Mouse (Mus musculus): ENCODE measurements at regions not wholly inside any gene's neighbourhood (a gene's known extent, or its start where the extent isn't known, plus 50 kb on each side); places are given as distances from the start of the nearest gene placed in this dataset.
A peak's percentile ranks its signal among the peaks of the same experiment; 100 is the strongest.

DNA sequence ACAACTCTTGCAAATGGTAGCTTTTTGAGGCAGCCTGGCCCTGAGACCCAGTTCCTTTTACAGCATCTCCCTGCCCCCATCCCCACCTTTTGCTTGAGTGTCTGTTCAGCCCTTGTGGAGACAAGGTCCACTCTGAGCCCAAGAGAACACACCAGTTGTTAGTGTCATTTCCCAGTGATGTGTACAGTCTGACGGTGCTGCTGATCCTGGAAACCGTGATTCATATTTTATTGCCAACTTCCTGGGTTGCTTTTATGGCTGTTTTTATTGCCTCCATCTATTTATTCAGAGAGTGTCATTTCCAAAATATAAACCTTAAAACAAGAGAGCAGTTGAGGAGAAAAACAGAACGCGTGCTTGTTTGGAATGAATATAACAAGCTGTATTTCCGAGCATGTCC lies 309.6 kb upstream of the Isl1 start:
- no peak for DNase-seq

DNA sequence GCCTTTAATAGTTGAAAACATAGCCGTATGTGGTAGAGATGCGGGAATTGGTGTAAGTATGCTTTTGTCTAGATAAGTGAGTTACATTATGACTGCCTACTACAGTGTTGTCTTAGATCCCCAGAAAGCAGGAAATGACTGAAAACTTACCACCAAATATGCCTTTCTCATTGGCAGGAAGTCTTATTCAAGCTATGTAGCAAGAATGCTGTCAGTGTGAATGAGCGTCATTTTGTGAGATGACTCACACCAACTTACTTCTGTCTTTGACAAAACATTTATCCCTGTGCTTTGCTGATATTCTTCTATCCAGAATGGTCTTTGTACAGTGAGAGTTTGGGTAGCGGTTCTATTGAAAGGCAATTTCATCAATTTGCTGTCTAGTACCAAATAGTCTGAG lies 286.9 kb upstream of the Isl1 start:
- DNase-seq: no peak

DNA sequence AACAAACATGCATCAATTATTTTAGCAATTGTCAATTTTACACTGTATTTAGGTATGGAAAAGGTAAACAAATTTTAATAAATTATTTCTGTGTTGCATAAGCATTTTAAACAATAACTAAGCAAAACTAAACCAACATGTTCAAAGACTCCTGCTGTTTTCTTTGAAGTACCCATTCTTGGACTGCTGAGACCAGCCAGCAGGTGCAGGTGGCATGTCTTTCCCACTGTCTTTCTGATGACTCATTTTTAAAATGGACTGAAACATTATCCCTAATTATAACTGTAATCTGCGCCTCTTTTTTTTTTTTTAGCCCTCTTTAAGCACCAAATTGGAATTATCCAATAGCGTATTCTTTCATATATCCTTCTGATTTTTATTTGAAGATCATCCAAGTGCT lies 286.0 kb upstream of the Isl1 start:
- DNase-seq: no peak

DNA sequence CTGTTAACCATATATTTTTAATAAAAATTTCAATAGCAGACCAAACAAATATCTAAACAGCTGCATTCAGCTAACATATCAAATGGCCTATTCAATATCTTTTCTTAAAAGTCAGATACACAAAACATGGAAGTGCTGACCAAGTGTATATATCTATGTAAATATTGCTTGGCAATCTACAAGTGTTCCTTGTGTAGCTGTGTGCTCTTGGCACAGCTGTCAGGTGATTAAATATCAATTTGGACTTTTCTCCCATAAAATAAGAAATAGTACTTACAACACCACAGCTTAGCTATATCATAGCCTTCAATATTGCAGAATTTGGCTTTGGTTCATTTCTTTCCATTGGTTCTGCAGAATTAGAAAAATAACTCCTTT lies 266.5 kb upstream of the Isl1 start:
- no peak for DNase-seq

DNA sequence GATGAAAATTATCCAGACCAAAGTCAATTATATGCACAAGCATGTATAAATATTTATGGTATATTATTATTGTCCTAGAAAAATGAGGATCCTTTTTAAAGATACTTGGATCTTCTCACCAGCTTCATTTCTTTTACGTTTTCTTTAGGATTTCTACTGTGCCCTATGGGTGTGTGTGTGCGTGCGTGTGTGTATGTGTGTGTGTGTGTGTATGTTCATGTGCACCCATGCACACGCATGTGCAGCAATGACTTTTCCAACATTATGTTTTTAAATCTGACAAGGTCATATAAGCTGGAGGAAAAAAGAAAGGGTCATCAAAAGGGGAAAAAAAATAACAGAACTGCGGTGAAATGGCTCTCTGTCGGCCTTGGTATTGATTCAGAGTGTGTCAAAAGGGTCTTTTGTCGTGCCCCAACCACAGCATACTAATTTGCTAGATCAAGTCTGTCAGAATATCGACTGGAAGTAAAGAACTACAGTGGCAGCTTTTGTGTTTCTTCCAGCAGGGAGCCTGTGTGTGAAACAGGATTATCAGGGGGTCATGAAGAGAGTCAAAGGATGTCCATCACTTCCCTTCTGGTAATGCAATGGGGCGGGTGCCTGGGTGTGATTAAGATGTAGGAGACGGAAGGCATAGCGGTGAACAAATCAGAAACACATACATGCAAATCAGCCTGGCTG lies 265.9 kb upstream of the Isl1 start:
- no peak for DNase-seq

DNA sequence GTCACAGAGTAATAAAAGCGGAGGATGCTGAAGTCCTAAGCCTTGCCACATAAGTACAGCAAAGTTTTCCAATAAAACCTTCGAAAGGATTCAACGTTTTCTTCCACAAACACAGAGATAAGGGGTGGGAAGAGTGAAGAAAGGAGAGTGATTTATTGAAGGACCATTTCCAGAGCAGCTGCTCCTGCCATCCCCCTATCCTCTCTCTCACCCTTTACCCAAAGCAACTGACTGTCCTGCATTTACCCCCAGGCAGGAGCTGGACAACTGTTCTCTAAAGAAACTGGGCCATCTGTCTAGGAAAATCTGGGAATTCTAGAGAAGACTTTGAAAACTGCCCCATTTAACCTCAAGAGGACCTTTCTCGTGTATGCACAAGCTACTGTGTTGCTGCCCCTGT lies 245.6 kb upstream of the Isl1 start:
- no peak for DNase-seq

DNA sequence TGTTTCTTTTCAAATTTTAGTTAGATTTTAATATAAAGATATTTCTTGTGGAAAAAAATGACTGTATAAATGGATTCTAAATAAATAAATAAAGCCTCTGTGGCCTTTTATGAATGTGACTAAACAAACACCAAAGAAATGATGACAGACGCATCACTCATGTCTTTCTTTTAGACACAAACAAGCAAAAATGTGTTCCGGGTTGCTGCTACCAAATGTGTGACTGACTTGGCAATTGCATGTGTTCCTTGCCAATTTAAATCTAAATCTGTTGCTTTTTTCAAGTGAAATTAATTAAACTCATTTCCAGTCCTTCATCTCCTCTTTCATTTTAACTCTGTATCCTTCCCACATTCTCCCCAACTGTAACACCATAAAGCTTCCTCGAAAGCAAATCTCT lies 225.7 kb upstream of the Isl1 start:
- DNase-seq: no peak

DNA sequence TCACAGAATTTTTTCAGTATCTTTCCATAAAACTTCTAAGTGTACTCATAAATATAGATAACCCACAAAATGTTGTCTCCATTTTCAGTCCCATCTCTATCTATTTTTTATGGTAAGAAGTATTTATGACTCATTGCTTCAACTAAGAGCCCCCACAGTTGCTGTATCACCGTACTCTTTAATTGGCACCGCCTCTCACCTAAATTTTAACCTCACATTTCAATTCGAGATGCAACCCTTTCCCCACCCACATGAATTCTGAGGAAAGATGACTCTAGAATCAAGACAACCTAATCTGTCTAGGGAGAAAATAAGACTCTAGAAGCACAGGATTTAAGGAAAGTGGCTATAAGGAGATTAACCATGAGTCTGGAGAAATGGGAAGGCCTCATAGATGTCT lies 223.7 kb upstream of the Isl1 start:
- peak; percentile 3 for DNase-seq

DNA sequence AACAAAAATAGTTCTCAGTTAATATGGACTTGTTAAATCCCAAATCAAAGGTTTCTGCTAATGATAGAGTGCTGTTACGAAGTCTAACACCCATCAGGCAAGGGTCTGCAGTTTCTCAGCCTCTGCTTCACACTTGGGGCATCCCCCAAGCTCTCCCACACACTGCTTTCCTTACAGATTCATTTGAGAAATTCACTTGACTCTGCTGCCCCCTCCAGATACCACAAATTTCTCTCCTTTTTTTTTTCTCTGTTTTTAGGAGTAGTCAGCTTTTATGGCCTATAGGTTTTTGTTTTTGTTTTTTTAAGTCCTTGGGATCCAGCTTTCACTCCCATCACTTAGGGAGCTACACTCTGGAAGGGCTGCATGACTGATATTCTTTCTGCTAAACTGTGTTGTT lies 218.8 kb upstream of the Isl1 start:
- DNase-seq: no peak

DNA sequence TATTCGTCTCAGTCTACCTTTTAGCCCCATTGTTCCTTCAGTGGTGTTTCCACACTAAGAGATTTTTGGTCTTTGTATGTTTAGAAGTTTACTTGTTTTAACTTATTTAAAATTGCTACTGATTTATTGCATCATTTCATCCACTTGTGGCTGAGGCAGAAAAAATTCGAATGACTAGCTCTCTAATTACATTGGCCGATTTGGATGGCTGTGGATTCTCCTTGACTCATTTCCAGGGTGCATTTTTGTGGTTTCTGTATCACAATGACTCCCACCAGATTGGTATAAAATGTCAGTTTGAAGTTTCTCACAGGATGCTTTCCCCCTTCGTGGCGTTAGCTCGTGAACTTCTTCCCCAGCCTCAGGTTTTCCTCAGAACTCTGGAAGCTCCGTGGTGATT lies 217.5 kb upstream of the Isl1 start:
- no peak for DNase-seq

DNA sequence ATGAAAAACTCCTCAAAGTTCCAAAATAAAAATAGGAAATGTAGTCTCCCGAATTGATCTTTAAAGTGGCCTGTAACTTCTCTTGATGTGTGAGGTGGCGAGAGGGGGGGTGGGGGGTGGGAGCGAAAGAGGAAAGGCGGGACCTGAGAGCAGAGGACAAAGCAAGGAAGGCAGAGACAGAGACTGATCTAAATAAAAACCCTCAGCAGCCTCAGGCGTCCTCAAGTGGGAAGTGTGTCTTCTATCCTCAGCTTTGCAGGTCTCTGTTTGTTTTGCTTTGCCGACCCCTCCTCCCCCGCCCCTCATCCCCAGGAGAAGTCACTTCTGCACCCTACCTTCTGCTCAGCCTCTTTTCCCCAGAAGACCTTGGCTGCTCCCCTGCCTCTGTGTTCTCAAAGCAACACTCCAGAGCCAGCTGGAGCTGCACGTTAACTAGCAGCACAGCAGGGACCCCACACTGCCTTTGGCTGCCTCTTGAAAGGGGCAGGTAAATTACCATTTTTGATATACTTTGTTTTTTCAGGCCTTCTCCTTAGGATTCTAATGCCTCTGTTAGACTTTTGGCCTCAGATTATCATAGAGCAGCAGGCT lies 214.3 kb upstream of the Isl1 start:
- no peak for DNase-seq

DNA sequence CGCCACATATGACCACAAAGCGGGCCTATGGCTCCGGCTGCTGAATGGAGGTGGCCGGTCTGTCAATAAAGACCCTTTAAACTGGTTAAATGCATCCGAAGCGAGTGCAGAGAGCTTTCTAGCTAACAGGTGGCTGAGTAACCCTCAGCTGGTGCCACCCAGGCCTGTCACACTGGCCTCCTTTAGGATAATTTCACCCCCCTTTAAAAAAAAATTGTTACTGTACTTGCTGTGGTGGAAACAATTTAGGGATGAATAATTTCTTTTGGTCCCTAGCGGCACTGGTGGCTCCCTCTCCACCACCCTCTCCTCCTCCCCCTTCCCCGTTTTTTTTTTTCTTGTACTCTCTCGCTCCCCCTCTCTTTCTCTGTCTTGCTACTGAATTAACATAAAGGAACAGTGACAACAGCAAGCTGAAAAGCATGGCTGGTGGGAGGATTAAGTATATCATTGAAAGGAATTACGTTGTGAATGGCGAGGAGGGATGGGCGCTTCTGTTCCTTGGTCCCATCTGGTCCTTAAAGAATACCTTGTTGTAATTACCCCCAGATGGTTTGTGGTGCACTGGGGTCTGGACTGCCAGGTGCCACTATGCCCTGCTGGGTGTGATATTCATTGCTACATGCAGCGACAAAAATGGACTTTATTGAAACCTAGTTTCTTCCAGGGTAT lies 205.3 kb upstream of the Isl1 start:
- no peak for DNase-seq

DNA sequence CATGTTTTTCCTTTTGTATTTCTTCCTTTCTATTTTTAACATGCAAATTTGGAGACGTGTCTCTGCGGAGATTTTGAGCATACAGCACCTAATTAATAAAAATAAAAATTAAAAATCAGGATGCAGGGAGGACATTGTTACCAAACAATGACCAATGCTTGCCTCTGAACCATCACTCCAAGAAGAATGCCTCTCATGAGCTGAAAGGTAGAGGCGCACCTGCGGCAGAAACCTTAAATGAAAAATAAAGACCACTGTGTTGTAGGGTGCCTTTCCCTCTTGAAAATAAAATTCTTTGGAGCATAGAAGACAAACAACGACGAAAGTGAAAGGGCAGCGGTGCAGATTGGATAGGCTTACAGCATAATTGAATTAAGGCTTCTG lies 204.8 kb upstream of the Isl1 start:
- no peak for DNase-seq

DNA sequence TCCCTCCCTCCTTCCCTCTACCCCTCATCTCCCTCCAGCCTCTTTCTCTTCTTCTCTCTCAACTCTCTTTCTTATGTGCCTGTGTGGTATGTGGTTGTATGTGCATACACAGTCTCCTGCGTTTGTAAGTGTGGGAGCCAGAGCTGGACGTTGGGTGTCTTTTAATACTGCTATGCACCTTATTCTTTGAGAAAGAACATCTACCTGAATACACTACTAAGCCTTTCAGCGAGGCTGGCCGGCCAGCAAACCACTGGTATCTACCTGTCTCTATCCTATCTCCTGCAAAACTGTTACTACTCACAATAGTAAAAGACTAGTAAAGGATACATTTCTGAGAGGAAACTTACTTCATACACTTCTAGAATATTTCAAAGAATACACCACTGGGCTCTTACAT lies 202.9 kb upstream of the Isl1 start:
- DNase-seq: no peak

DNA sequence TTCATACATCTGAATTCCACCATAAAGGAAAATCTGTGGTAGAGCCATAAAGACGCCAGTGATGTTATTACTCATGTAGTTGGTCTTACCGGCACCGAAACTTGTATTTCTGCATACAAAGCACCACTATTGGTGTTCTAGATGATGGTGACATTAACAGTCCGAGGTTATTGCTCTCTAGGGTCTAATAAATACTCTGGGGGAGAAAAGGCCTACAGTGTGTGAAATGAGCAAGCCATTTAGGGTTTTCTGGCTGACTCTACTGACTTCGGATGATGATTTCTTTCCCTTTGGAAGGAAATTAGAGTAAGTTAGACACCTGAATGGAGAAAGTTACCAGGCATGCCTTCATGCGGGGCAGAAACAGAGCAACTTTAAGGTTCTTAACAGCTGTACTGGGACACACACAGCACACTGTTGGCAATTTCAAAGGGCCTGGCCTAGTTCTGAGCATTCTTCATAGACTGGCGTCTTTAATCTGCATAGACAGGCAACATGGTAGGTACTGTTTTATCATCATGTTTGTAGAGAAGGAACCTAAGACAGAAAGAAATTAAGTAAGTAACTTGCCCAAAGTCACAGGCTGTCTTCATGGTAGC lies 198.8 kb upstream of the Isl1 start:
- DNase-seq: no peak

DNA sequence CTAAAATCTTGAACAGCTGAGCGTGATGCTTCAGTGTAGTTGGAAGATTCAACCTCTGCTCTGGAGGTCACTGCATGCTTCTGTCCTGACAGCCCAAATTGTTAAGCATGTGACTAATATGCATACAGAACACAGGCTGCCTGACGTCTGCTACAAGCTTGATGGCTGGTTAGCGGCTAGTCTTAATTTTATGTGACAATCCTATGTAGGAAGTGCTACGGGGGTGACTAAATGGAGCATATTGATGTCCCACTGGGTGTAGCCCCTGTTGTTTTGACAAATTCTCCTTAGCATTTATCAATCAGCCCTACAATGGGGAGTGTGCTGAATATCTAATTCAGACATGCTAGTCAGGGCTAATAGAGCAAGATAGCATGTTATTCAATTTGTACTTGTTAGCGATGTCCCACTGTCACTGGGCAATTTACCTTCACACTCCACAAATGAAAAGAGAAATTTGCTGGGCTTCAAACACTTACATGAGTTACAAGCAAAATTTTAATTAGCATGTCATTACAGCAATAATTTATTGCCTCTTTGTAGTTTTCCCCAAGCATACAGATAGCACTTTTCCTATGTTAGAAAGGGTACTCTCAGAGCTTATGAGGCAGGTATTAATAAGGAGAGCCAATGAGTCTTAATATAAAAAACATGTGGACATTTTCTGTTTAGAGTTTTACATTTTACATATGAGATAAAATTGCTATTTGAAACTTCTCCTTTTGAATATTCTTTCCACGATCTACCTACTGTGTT lies 188.3 kb upstream of the Isl1 start:
- no peak for DNase-seq

DNA sequence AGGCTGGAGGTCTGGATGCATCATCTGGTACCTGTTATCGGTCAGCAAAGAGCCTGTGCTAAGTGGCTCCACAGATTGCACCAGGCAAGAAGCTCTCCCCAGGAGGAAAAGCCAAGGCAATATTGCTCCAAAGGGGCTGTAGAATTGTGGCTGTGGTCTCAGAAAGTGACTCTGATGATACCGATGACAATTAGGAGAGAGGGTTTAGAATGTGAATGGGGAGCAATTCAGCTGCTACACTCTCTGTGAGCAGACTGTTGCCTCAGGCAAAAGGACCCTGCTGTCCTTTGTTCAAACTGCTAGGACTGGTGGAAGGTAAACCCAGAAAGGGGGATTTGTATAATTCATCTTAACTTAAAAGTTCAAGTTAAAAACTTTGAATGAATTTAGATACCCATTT lies 186.2 kb upstream of the Isl1 start:
- DNase-seq: no peak

DNA sequence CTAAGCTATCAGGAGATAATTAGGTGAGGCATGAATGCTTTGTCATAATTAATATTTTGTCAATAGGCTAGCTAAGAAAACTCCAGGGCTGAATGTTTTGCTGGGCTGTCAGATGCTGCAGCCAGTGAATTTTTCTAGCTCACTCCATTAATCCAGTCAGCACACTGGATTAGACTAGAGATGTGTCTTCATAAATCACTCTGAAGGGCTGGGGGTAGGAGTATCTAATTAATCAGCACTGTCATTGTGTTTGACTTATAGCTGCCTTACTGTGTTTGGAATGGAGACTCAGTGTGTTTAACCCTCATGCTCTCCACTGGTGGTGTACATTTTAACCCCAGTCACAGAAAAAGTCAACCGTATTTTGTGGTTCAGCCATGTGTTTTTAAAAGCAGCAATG lies 179.9 kb upstream of the Isl1 start:
- no peak for DNase-seq

DNA sequence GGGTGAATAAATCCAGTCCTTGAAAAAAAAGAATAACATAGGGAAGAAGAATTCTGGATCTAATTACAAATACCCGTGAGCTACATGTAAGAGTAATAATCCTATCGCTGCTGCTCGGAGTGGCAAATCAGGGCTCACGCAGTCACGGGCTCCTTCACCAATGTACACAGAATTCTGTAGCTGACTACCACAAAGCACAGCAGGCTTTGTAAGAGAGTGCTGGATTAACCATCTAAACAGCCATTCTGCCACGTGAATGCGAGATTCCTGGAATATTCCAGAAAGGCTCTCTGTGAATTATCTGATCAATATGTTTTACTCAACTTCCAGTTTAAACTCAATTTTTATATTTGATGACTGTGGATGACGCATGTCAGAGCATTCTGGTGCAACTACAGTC lies 165.1 kb upstream of the Isl1 start:
- no peak for DNase-seq

DNA sequence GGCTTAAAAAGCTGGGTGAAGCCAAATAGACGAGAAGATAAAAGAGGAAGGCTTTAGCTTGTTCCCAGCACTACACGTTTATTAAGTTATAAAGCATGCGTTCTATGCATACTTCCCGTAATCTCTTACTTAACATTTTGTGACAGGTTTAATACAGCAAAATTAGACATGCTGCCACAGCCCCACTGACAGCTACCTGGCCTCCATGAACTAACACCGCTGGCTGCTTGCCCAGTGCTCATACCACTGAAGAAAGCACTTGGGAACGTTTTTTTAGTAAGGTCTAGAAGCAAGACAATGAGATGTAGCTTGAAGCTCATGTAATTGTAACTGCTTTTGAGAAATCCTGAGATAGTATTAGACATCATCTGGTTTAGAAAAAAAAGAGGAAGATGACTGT lies 152.3 kb upstream of the Isl1 start:
- DNase-seq: no peak

DNA sequence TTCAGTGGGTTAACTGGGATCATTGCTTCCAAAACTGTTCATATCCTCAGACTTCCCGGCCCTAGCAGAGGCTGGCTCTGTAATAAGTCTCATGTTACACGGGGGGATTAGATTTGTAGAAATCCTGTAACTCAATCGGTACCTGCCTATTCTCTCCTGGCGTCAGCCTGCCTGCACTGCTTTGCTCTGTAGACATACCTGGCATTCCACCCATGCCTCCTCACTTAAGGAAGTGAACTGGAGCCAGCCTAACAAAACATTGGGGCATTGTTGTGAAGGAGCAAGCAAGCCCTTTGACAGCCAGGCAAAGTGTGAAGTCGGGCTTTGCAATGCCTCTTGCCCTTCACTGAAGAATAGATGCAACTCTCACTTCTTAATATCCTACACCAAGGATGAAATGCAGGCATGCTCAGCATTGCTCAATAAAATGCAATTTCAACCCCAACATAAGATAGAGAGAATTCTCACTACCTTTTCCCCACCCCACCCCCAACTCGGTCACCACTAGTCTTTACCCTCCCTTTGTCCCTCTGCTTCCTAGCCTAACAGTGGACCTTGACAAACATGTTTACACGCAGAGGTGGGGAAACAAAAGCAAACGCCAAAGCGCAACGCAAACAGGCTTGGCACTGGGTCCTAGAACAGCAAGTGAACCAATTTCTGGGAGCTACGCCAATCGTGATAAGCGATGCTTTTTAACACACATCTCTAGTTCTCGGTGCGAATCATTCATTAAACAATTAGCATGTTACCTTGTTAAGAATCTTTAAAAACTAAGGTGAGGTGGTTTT lies 133.9 kb upstream of the Isl1 start:
- DNase-seq: no peak

DNA sequence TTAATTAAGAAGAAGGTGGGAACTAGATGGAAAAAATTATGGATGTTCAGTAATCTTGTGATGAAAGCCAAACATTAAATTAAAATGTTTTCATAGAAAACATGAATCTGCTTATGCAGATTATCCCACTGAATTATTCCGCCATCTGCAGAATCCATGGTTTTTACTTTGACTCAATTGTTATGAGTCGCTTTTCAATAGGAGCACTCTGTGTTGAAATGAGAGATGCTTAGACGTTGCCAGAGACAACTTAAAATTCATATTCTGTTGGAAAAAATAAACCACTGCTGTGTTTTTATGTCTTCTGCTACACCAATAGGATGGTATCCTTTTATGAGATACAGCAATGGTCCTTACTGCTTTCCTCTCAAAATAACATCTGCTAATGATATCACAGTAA lies 108.3 kb upstream of the Isl1 start:
- DNase-seq: no peak

DNA sequence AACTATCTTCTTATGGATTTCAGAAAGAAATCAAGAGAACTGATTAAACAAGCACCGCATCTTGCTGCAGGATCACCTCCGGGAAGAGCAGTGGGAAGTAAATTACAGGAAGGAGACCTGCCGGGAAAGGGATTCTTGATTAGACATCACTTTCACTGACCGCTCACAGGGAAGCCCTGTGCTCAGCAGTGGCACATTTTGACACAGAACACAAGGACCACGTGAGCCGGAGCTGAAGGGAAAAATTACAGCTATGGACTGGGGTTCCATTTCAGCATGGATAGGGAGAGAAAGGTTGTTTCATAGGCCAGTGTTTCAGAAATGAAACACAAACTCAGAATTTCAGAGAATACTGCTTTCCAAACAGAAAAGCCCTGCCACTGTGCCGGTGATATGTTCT lies 105.0 kb upstream of the Isl1 start:
- DNase-seq: no peak
